Mouse (Mus musculus) stomach, embryonic 14.5 days (tissue): ENCODE data around the gene Grsf1. TPM values are rescaled to one million over a fixed set of nuclear protein-coding genes. Genes with fewer than 3 reads are reported as not detected.
A peak's percentile ranks its signal among the peaks of the same experiment; 100 is the strongest.

Experiments used
- ATAC-seq: fragments of 200-750 bp; cut with Nextera tagmentation; 2 replicates; pipeline ENCODE4 v1.8.0; 2017; ENCODE audit warnings: low read depth, moderate TSS enrichment; ENCODE audit not compliant: insufficient number of reproducible peaks, insufficient read depth, low FRiP score
- H3K27ac ChIP-seq: fragments of 300-500 bp; sonication (generic); 2 replicates; pipeline ENCODE4 v1.5.1; 2014; ENCODE audit warnings: mild to moderate bottlenecking, low read length, moderate library complexity, mixed read lengths
- H3K27me3 ChIP-seq: fragments of 300-500 bp; sonication (generic); 2 replicates; pipeline ENCODE4 v1.6.1; 2014; ENCODE audit warnings: low read length, control low read depth, mixed read lengths; ENCODE audit not compliant: control insufficient read depth, insufficient read depth
- H3K36me3 ChIP-seq: fragments of 300-500 bp; sonication (generic); 2 replicates; pipeline ENCODE4 v1.6.1; 2014; ENCODE audit warnings: mild to moderate bottlenecking, control low read depth, low read length, moderate library complexity, mixed read lengths; ENCODE audit not compliant: control insufficient read depth, insufficient read depth
- H3K4me1 ChIP-seq: fragments of 300-500 bp; sonication (generic); 2 replicates; pipeline ENCODE4 v1.6.1; 2014; ENCODE audit warnings: low read length, control low read depth, mixed read lengths; ENCODE audit not compliant: control insufficient read depth, insufficient read depth
- H3K4me2 ChIP-seq: fragments of 300-500 bp; sonication (generic); replicated peaks from 2 replicates; pipeline ENCODE4 v1.6.1; 2014; ENCODE audit warnings: low read depth, low read length, control low read depth
- H3K4me3 ChIP-seq: fragments of 300-500 bp; sonication (generic); 2 replicates; pipeline ENCODE4 v1.5.1; 2014; ENCODE audit warnings: low read depth, low read length, control low read depth
- H3K9ac ChIP-seq: fragments of 300-500 bp; sonication (generic); replicated peaks from 2 replicates; pipeline ENCODE4 v1.6.1; 2014; ENCODE audit warnings: low read depth, mild to moderate bottlenecking, control low read depth, low read length, moderate library complexity, mixed read lengths
- H3K9me3 ChIP-seq: fragments of 300-500 bp; sonication (generic); 2 replicates; pipeline ENCODE4 v1.6.1; 2016; ENCODE audit warnings: low read depth, low read length, control low read depth; ENCODE audit not compliant: control insufficient read depth
- WGBS: fragments of 180-500 bp; shearing (Covaris S2); extraction: QIAGEN DNeasy Blood & Tissue Kit; methylation state at CpG from one replicate; pipeline ENCODE4 v1.1.7; 2014; 5-methylcytosine and 5-hydroxymethylcytosine counted together
- polyA plus RNA-seq: library from polyadenylated mRNA; unstranded; fragments of >200 nt; fragmentation: Nextera tagmentation; extraction: Ambion mirVana; gene quantifications from 2 replicates; pipeline ENCODE4 v1.2.1, GENCODE M21; 2014

Grsf1 gene
- polyA plus RNA-seq, 1 experiment from 2014 or later, result 52.7 TPM

DNA sequence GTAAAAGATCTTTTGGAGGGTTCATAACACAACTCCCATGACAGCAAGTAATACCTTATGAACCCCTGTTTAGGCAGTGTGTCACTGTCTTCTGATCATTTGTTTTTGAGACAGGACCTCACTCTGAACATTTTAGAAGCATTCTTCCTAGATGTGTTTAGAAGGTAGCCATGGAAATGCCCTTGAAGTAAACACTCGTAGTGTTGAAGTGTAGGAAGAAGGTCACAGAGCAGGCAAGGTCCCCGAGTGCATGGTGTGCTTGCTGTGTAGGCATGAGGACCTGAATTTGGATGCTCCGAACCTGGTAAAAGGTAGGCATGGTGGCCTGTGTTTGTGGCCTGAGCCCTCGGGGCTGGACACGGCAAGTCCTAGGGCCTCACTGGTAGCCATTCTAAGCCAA lies 44.4 kb downstream of the Grsf1 start:
- H3K4me2 ChIP-seq, result no peak overlapping the region
- no peak overlapping the region for H3K9ac ChIP-seq
- no peak overlapping the region for H3K4me3 ChIP-seq
- 69% methylated on average over 5 of the region's 5 CpGs for WGBS
- H3K4me1 ChIP-seq, result no peaks in the 10 kb centered on the region
- no peak for ATAC-seq
- H3K27me3 ChIP-seq, result no peaks in the 10 kb centered on the region
- H3K27ac ChIP-seq, result no peak overlapping the region
- no peaks in the 10 kb centered on the region for H3K9me3 ChIP-seq
- H3K36me3 ChIP-seq, result peaks cover 10% of the 10 kb centered on the region; the same call in 1 of the 2 replicates

DNA sequence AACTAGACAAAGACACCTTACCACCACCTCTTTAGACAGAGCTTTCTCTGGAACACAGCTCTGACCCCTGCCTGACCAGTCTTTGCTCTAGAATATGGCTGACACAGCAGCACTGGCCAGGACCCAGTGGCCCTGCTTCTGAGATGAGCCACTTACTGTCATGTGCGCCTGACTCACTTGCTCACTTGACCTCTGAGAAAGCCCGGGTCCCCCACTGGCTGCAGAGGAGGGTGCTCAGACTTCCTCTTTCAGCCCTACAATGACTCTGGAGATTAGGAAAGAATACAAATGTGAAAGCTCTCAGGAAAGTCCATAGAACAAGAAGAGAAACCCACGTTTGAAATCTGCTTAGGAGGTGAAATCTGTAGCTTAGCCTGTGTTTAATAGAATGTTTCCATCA lies 45.1 kb downstream of the Grsf1 start:
- Histone ChIP-seq H3K36me3 (peaks cover 10% of the 10 kb centered on the region; the same call in 1 of the 2 replicates), H3K27me3 (no peaks in the 10 kb centered on the region), H3K27ac (no peak overlapping the region), H3K4me1 (no peaks in the 10 kb centered on the region), H3K9me3 (no peaks in the 10 kb centered on the region), H3K4me2 (no peak overlapping the region), H3K9ac (no peak overlapping the region), H3K4me3 (no peak overlapping the region)
- ATAC-seq, result no peak
- 56% methylated on average over 3 of the region's 3 CpGs for WGBS

DNA sequence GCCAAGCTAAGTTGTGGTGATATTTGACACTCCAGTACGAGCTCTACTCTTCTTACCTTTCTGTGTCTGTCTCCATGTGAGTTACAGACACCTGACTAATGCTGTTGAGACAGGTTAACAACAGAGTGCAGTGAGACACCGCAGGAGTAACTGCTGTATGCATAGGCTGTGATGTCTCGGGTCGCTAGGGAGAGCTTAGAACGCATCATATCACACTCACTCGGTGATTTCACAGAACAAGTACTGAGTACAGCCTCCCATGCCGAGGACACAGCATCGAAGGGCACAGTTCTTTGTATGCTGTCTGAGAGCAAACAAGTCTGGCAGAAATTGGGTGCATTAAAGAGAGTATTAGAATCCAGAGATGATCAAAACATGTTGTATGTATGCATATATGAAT lies 46.0 kb downstream of the Grsf1 start:
- 82% methylated on average over 8 of the region's 8 CpGs for WGBS
- H3K9me3 ChIP-seq, result no peaks in the 10 kb centered on the region
- peaks cover 3% of the 10 kb centered on the region; the same call in 1 of the 2 replicates for H3K36me3 ChIP-seq
- H3K9ac ChIP-seq, result no peak overlapping the region
- H3K27ac ChIP-seq, result no peak overlapping the region
- H3K4me3 ChIP-seq, result no peak overlapping the region
- no peak overlapping the region for H3K4me2 ChIP-seq
- no peaks in the 10 kb centered on the region for H3K27me3 ChIP-seq
- no peak for ATAC-seq
- H3K4me1 ChIP-seq, result no peaks in the 10 kb centered on the region

DNA sequence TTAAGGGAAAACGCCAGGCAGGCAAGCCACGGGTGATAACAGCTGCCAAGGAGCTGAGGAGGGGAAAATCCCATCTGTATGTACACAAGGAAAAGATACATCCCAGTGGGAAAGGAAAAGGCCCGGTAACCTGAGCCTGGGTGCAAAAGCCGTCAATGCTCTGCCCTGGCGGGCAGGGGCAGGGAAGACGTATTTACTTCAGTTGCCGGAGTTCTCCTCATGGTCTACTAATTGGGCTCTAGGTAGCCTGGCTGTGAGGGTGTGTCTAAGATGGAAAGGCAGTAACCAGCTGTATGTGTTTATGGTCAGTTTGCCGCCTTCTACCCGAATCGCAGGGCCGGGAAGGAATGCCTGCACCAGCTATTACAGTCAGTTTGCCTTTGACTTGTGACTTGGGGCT lies 46.8 kb downstream of the Grsf1 start:
- no peak for ATAC-seq
- WGBS, result 74% methylated on average over 11 of the region's 11 CpGs
- no peak overlapping the region for H3K4me2 ChIP-seq
- no peaks in the 10 kb centered on the region for H3K9me3 ChIP-seq
- no peak overlapping the region for H3K9ac ChIP-seq
- peaks cover 3% of the 10 kb centered on the region; the same call in 1 of the 2 replicates for H3K36me3 ChIP-seq
- H3K27ac ChIP-seq, result no peak overlapping the region
- H3K27me3 ChIP-seq, result no peaks in the 10 kb centered on the region
- no peak overlapping the region for H3K4me3 ChIP-seq
- H3K4me1 ChIP-seq, result no peaks in the 10 kb centered on the region

DNA sequence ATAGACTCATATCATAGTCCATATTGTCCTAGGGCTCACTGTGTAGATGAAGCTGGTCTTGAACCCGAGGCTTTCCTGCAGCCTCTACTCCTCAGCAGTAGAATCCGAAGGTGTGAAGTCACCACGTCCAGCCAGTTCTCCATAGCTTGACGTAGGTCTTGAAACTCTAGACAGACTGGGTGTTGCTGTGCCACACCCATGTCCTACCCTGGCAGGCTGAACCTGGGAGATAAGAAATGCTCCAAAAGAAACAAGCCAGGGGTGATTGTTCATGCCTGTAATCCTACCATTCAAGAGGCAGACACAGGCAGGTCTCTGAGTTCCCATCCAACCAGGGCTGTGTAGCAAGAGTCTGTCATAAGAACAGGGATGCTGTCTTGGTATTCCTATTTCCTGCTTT lies 48.4 kb downstream of the Grsf1 start:
- 88% methylated on average over 4 of the region's 4 CpGs for WGBS
- Histone ChIP-seq H3K4me2 (no peak overlapping the region), H3K27me3 (no peaks in the 10 kb centered on the region)

DNA sequence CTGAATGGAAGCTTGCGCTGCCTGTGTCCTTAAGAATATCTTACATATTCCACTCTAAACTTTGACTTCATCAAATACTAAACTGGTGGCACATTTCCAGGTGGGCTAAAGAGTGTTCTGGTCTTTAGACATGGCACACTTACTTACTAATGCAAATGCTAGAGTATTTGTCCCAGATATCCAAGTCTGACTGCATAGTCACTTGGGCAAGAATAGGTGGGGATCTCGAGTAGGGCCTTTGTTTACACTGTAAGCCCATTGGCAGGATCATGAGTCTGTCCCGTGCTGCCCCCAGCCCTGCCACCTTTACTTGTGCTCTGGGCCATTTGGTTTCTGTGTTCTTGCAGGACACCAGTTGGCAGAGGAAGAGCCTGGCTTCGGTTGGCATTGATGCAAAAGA lies 59.0 kb downstream of the Grsf1 start:
- Histone ChIP-seq H3K9me3 (no peaks in the 10 kb centered on the region), H3K27ac (no peak overlapping the region), H3K4me2 (no peak overlapping the region), H3K36me3 (peaks cover 6% of the 10 kb centered on the region; the same call in 1 of the 2 replicates), H3K9ac (no peak overlapping the region), H3K4me1 (no peaks in the 10 kb centered on the region), H3K27me3 (no peaks in the 10 kb centered on the region), H3K4me3 (no peak overlapping the region)
- ATAC-seq, result no peak
- 82% methylated on average over 4 of the region's 4 CpGs for WGBS

More for the DNA sequence above, 48.4 kb downstream of the Grsf1 start:
- no peak overlapping the region for H3K9ac ChIP-seq
- no peak overlapping the region for H3K27ac ChIP-seq
- H3K9me3 ChIP-seq, result no peaks in the 10 kb centered on the region
- peaks cover 3% of the 10 kb centered on the region; the same call in 1 of the 2 replicates for H3K36me3 ChIP-seq
- H3K4me3 ChIP-seq, result no peak overlapping the region
- H3K4me1 ChIP-seq, result no peaks in the 10 kb centered on the region
- peak; percentile 61; the same call in 1 of the 2 replicates for ATAC-seq

DNA sequence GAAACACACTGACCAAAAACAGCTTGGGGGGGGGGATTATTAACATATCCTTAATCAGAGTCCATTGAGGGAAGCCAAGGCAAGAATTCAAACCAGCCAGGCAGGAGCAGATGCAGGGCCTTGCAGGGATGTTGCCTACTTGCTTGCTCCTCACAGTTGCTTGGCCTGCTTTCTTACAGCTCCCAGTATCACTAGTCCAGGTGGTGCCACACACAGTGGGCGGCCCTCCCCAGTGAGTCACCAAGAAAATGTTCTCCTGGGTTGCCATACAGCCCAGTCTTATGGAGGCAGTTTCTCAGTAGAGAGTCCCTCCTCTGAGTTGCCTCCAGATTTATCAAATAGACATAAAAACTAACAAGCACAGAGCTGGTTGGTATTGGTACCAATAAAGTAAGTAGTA lies 61.8 kb downstream of the Grsf1 start:
- Histone ChIP-seq H3K27ac (no peak overlapping the region), H3K9me3 (no peaks in the 10 kb centered on the region), H3K27me3 (no peaks in the 10 kb centered on the region), H3K4me2 (no peak overlapping the region), H3K4me1 (no peaks in the 10 kb centered on the region), H3K4me3 (no peak overlapping the region), H3K9ac (no peak overlapping the region), H3K36me3 (peaks cover 3% of the 10 kb centered on the region; the same call in 1 of the 2 replicates)
- WGBS, result 96% methylated on average over 1 of the region's 1 CpGs
- ATAC-seq, result no peak

Other genes with a start within 250 kb of the Grsf1 start
- gene Ambn, start 220.2 kb downstream of the Grsf1 start, polyA plus RNA-seq, result not detected in 2 replicates
- gene Enam, start 188.2 kb downstream of the Grsf1 start, polyA plus RNA-seq, result not detected in 2 replicates
- gene Jchain, start 148.3 kb downstream of the Grsf1 start, polyA plus RNA-seq, result not detected in 2 replicates
- gene Utp3, start 121.7 kb downstream of the Grsf1 start, polyA plus RNA-seq, result 61.9 and 62.1 TPM in 2 replicates
- gene Rufy3, start 111.1 kb downstream of the Grsf1 start, polyA plus RNA-seq, result 24.7 and 25.1 TPM in 2 replicates
- gene Mob1b, start 44.7 kb upstream of the Grsf1 start, polyA plus RNA-seq, result 19.0 and 20.1 TPM in 2 replicates
- gene Dck, start 88.8 kb upstream of the Grsf1 start, polyA plus RNA-seq, result 47.4 and 48.9 TPM in 2 replicates
- gene Slc4a4, start 210.6 kb upstream of the Grsf1 start, polyA plus RNA-seq, result 4.4 and 5.1 TPM in 2 replicates